Mouse (Mus musculus) liver, embryonic 14.5 days (tissue): ENCODE measurements around the gene Fam234b.

Experiments
- CTCF ChIP-seq: IDR thresholded peaks from 2 replicates; pipeline ENCODE4 v1.5.1; 2016; ENCODE audit warnings: antibody characterized with exemption, low read depth, control low read depth
- EP300 ChIP-seq: IDR thresholded peaks from 2 replicates; pipeline ENCODE4 v1.6.1; 2016; ENCODE audit warnings: antibody characterized with exemption, low read depth

- no peak for TF ChIP-seq CTCF
- no peak for TF ChIP-seq EP300
Measured at GRCm38 (mm10) chr6:135254153-135254552, 56.4 kb downstream of the Fam234b start, which contains the start of gene Gsg1.
